Mouse (Mus musculus) midbrain, embryonic 10.5 days (tissue): ENCODE results near the gene Utrn. TPM values are rescaled to one million over a fixed set of nuclear protein-coding genes. Genes with fewer than 3 reads are reported as not detected.

ENCODE experiments used
- DNase-seq: peaks from one replicate; pipeline ENCODE4 v3.0.0-alpha.2; 2017; ENCODE audit warnings: low spot score
- H3K27ac ChIP-seq: fragments of 300-500 bp; sonication (generic); replicated peaks from 2 replicates; pipeline ENCODE4 v1.5.1; 2016; ENCODE audit warnings: mild to moderate bottlenecking
- H3K27me3 ChIP-seq: fragments of 300-500 bp; sonication (generic); 2 replicates; pipeline ENCODE4 v1.6.1; 2016; ENCODE audit warnings: low read depth, mild to moderate bottlenecking; ENCODE audit not compliant: poor library complexity, severe bottlenecking
- H3K36me3 ChIP-seq: fragments of 300-500 bp; sonication (generic); 2 replicates; pipeline ENCODE4 v1.6.1; 2016; ENCODE audit warnings: mild to moderate bottlenecking, moderate library complexity
- H3K4me1 ChIP-seq: fragments of 300-500 bp; sonication (generic); 2 replicates; pipeline ENCODE4 v1.6.1; 2016
- H3K4me3 ChIP-seq: fragments of 300-500 bp; sonication (generic); 2 replicates; pipeline ENCODE4 v1.5.1; 2016; ENCODE audit warnings: mild to moderate bottlenecking, moderate library complexity
- H3K9me3 ChIP-seq: fragments of 300-500 bp; sonication (generic); replicated peaks from 2 replicates; pipeline ENCODE4 v1.6.1; 2016; ENCODE audit warnings: mild to moderate bottlenecking
- WGBS: fragments of 180-500 bp; shearing (Covaris S2); methylation state at CpG from one replicate; pipeline ENCODE4 v1.1.7; 2016; 5-methylcytosine and 5-hydroxymethylcytosine counted together
- polyA plus RNA-seq: library from polyadenylated mRNA; unstranded; fragments of >200 nt; fragmentation: Nextera tagmentation; extraction: Ambion mirVana; gene quantifications from 2 replicates; pipeline ENCODE4 v1.2.1, GENCODE M21; 2016

Utrn gene
- polyA plus RNA-seq, 1 experiment from 2014 or later = 38.8 TPM

DNA sequence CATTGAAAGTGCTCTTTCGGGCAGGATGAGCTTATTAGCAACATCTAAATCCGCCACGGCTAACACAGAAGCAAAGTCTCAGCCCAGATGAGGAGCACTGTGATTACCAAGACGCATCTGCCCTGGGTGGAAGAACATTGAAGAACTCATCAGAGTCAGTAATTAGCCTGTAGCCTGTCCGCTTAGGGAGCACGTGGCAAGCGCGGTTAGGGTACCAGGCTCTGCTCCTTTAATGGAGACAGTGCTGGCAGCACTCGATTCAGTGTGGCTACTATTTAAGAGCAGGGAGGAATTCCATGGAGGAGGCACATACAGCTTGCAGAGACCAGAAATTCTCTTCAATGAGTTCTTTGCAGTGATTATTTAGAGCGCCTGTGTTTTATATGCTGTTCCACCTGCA, 294.4 kb downstream of the Utrn start:
- DNase-seq = no peak
- Histone ChIP-seq H3K27me3 (no peaks in the 10 kb centered on the region), H3K9me3 (no peaks in the 10 kb centered on the region), H3K4me3 (no peak overlapping the region), H3K4me1 (peaks cover 58% of the 10 kb centered on the region), H3K36me3 (no peaks in the 10 kb centered on the region), H3K27ac (no peak overlapping the region)
- WGBS = 47% methylated on average over 10 of the region's 10 CpGs

DNA sequence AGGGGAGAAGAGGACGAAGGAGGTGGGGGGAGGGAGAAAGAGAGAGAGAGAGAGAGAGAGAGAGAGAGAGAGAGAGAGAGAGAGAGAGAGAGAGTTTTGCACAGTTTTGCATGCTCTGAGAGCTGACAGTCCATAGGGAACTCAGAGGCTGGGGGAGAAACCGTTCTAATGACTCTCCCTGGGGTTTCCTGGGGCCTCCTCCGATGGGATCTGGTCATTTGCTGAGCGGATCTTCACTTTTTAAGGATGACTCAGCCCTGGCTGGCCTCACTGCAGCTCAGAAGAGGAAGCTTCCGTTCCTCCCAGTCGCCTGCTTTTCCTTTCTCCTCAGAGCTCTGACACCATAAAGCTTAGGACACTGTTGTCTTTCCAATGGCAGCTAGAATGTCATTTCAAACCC, 295.6 kb downstream of the Utrn start:
- no peaks in the 10 kb centered on the region for H3K36me3 ChIP-seq
- peaks cover 47% of the 10 kb centered on the region for H3K4me1 ChIP-seq
- no peaks in the 10 kb centered on the region for H3K9me3 ChIP-seq
- no peaks in the 10 kb centered on the region for H3K27me3 ChIP-seq
- H3K27ac ChIP-seq = peak overlapping the region; percentile 61
- DNase-seq = no peak
- no peak overlapping the region for H3K4me3 ChIP-seq
- 6% methylated on average over 6 of the region's 6 CpGs for WGBS

DNA sequence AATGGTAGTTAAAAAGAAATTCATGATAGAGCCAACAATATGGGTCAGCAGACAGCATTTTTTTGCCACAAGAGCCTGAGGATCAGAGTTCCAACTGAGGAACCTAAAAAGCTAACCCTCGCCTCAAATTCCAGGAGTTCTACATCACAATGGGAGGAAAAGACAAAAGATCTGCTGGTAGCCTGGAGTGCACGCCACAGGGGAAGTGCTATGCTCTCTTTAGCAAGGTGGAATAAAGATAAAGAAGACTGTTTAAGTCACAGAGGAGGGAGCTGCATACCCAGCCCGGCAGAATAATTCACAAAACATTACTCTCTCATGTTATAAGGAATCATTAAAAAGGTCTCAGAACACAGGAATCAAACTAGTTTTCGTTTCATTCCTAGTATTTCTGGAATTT, 296.4 kb downstream of the Utrn start:
- Histone ChIP-seq H3K4me3 (no peak overlapping the region), H3K9me3 (no peaks in the 10 kb centered on the region), H3K36me3 (no peaks in the 10 kb centered on the region), H3K27me3 (no peaks in the 10 kb centered on the region), H3K27ac (no peak overlapping the region), H3K4me1 (peaks cover 47% of the 10 kb centered on the region)
- WGBS = 6% methylated on average over 4 of the region's 4 CpGs
- DNase-seq = no peak

DNA sequence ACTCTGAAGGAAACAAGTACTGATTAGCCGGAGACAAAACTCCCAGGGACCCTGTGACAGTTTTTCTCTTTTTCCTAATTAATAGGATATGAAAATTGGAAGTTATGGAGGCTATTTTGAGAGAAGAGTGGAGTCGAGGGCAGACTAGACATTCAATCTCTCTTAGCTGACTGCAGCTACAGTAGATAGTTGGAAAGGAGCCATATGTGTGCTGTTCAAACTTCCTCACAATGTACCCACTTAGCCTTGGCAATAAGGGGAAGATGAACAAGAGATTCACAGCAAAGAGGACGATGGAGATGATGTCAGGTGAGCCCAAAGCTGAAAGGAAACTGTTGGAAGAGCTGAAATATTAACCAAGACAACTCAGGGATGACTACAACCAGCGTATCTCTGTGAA, 304.7 kb downstream of the Utrn start:
- H3K36me3 ChIP-seq = no peaks in the 10 kb centered on the region

DNA sequence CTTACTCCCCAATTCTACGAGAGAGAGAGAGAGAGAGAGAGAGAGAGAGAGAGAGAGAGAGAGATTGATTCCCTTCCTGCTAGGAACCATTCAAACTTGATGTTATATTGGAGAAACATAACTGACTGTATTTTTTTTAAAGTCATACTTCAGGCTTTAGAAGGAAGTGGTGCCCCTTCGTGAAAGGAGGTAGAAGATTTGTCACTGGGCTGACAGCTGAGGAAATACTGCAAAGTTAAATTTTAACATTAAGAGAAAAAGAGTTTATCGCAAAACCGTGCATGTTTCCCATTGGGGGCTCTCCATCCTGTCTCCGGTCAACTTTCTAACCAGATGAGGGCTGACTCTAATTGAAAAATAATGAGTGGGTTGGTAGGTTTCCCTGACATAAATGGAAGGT, 310.4 kb downstream of the Utrn start:
- H3K4me3 ChIP-seq = no peak overlapping the region
- no peaks in the 10 kb centered on the region for H3K36me3 ChIP-seq
- no peak for DNase-seq
- WGBS = 89% methylated on average over 5 of the region's 5 CpGs
- no peaks in the 10 kb centered on the region for H3K9me3 ChIP-seq
- H3K27me3 ChIP-seq = no peaks in the 10 kb centered on the region
- no peak overlapping the region for H3K27ac ChIP-seq
- peaks cover 9% of the 10 kb centered on the region for H3K4me1 ChIP-seq

More for the DNA sequence above, 304.7 kb downstream of the Utrn start:
- Histone ChIP-seq H3K4me1 (no peaks in the 10 kb centered on the region), H3K27ac (no peak overlapping the region), H3K27me3 (no peaks in the 10 kb centered on the region), H3K9me3 (no peaks in the 10 kb centered on the region), H3K4me3 (no peak overlapping the region)
- 84% methylated on average over 4 of the region's 4 CpGs for WGBS
- DNase-seq = no peak

DNA sequence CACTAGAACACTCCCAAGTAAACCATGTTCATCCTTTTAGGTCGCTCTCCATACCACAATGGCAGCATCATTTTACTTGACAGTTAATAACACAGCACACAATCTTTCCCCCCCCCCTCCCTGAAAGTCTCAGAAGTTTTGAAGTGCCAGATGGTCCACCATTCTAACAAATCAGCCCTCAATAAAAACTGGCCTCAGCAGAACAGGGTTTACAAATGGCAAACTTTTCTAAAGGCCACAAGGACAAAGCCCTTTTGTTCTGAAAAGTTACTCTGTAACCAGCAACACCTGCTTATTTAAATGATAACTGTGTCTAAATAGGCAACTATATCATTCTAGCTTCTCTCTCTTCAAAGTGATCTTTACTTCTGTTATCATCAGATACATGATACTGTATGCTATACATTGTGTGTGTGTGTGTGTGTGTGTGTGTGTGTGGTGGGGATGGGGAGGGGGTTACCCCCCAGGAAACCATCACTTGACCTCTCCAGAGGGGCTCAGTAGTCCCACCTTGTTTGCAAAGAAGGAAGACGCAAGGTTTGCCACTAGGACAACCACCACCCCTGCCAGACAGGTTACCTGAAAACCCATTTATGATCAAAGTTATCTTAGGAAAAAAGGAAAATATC, 315.0 kb downstream of the Utrn start:
- no peaks in the 10 kb centered on the region for H3K27me3 ChIP-seq
- H3K4me3 ChIP-seq = no peak overlapping the region
- no peaks in the 10 kb centered on the region for H3K9me3 ChIP-seq
- no peak for DNase-seq
- peaks cover 52% of the 10 kb centered on the region for H3K4me1 ChIP-seq
- H3K36me3 ChIP-seq = no peaks in the 10 kb centered on the region
- H3K27ac ChIP-seq = peak overlapping the region; percentile 55; the same call in 1 of the 2 replicates
- WGBS = 71% methylated on average over 2 of the region's 2 CpGs

DNA sequence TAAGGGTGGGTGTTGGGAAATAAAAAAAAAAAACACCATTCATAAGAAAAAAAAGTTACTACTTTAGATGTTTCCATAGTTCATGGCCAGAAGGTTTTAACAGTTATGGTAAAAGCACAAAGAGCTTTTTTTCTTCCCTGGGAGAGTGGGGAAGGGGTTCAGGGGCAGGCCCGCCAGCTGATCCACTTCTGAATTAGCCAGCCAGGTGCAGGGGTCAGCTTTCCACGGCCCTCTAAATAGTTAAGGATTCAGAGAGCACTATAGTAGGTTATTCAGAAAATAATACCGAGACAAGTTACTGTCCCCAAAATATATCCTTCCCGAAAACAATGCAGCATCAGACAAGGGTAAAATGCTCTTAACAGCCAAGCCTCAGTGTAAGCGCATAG, 316.3 kb downstream of the Utrn start:
- WGBS = 50% methylated on average over 5 of the region's 5 CpGs
- Histone ChIP-seq H3K4me3 (no peak overlapping the region), H3K27ac (peak overlapping the region; percentile 53), H3K27me3 (no peaks in the 10 kb centered on the region), H3K36me3 (no peaks in the 10 kb centered on the region), H3K9me3 (no peaks in the 10 kb centered on the region), H3K4me1 (peaks cover 65% of the 10 kb centered on the region)
- DNase-seq = no peak

DNA sequence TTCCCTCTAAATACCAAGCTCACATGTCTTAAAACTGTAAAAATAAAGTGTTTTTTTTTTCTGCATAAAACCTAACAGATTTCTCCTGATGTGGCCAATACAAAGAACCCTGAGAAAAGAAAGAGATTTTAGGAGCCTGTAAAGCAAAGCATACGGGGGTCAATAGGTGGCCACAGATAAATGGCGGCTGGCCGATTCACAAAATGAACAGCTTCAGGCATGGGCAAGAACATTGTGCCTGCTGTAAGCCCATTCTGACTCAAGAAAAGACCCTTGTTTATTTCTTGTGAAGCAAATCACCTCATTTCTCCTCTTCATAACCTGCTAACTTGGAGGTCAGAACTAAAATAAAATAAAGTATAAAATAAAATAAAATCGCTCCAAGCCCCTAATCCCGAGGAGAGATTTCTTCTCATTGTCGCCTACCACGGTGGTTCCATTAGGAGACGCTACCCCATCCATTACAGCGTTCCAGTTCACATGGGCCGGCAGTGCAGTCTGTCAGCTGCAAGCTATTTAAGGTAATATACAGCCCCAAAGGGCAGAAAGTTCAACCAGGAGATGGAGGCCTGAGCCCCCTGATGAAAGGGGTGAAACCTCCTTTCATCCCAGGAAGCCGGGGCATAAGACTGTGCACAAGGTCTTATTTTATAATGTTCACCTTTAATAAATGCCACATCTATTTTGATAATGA, 316.8 kb downstream of the Utrn start:
- 33% methylated on average over 11 of the region's 11 CpGs for WGBS
- H3K27me3 ChIP-seq = no peaks in the 10 kb centered on the region; the same call in 1 of the 2 replicates
- H3K4me3 ChIP-seq = no peak overlapping the region
- peak overlapping the region; percentile 43; the same call in 1 of the 2 replicates for H3K27ac ChIP-seq
- H3K4me1 ChIP-seq = peaks cover 71% of the 10 kb centered on the region
- no peaks in the 10 kb centered on the region for H3K36me3 ChIP-seq
- H3K9me3 ChIP-seq = no peaks in the 10 kb centered on the region
- no peak for DNase-seq

DNA sequence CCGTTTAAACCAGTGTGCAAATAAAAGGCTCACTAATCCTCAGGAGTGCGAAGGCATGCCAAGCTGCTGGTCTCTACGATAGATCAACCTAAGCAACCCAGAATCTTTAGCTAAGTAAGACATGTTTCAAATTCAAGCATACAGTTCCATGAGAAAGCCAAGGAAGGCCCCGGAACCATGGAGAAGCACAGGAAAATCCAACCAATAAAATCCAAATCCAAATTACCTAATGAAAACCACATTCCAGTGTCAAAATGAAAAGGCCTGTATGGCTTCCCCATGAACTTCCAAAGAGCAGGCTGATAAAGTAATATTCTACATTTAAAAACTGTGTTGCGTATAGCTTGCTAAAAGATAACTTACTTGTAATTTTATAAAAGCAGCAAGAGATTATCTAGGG, 317.4 kb downstream of the Utrn start:
- Histone ChIP-seq H3K27me3 (no peaks in the 10 kb centered on the region; the same call in 1 of the 2 replicates), H3K4me1 (peaks cover 76% of the 10 kb centered on the region), H3K27ac (no peak overlapping the region; the same call in 1 of the 2 replicates), H3K9me3 (no peaks in the 10 kb centered on the region), H3K36me3 (no peaks in the 10 kb centered on the region), H3K4me3 (no peak overlapping the region)
- no peak for DNase-seq
- WGBS = 60% methylated on average over 5 of the region's 5 CpGs

DNA sequence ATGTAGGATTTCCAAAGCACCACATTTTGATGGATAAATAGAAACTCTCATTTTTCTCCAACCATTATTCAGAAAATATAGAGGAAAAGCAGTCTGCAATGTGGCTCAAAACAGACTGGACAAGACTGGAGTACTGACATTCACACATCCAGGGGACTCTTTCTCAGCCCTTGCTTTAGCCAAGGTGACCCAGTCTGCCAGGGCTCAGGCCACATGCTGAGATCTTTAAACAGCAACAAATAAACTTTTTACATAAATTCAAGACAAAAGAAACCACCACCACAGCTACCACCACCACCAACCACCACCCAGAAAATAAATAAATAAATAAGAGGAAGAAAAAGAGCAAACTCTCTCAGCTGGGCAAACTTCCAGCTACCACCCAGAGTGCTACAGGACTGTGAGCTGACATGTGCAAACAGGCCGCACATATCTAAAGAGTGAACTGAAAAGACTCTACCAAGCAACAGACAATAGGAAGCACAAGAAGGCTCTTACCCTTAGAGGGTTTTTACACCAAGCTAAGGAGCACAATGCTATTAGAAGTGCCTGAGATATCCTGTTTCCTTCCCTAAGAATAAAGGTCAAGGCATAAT, 319.1 kb downstream of the Utrn start:
- WGBS = 16% methylated on average over 1 of the region's 1 CpGs
- peaks cover 82% of the 10 kb centered on the region for H3K4me1 ChIP-seq
- no peaks in the 10 kb centered on the region for H3K36me3 ChIP-seq
- no peak for DNase-seq
- no peak overlapping the region for H3K27ac ChIP-seq
- H3K9me3 ChIP-seq = no peaks in the 10 kb centered on the region
- H3K4me3 ChIP-seq = no peak overlapping the region
- H3K27me3 ChIP-seq = no peaks in the 10 kb centered on the region; the same call in 1 of the 2 replicates

DNA sequence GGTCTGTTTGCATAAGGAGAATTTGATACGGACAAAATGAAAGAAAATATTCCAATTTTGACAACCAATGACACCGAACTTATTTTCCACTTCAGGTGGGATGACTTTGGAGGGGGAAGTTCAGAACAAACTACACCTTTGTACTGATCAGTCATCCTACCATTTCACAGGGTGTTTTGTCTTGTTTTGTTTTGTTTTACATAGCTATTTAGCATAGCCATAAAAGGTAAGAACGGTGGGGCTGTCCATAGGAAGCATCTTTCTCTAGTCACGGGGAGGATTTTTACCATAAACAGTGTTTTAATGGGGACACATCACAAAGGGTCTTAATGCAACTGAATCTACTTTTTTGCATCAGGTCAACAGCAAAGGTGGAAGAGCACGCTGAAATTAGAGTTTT, 319.9 kb downstream of the Utrn start:
- H3K27me3 ChIP-seq = no peaks in the 10 kb centered on the region; the same call in 1 of the 2 replicates
- no peak for DNase-seq
- H3K4me3 ChIP-seq = no peak overlapping the region
- H3K4me1 ChIP-seq = peaks cover 78% of the 10 kb centered on the region
- H3K36me3 ChIP-seq = no peaks in the 10 kb centered on the region
- WGBS = 16% methylated on average over 5 of the region's 5 CpGs
- no peak overlapping the region for H3K27ac ChIP-seq
- no peaks in the 10 kb centered on the region for H3K9me3 ChIP-seq

DNA sequence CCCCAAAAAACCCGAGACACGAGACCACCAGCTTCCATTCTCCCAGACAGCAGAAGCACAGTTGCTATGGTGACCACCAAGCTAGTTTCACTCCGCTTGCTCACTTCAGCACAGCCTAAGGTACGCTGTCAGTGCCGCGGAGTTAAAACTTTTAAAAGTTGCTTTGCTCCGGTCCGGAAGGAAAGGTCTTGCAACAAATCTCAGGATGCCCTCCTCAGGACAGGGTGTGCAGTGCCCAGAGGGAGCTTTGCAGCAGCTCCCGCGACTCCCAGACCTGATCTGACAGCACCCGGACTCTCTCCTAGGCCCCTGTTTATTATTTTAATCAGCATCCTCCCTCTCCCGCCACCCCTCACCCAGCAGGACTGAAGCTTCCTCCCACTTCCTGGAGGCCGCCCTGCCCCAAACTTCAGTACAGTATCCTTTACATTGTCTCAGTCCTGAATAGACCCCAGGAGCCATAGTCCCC, 320.5 kb downstream of the Utrn start:
- Histone ChIP-seq H3K4me1 (peaks cover 72% of the 10 kb centered on the region), H3K27me3 (no peaks in the 10 kb centered on the region; the same call in 1 of the 2 replicates), H3K9me3 (no peaks in the 10 kb centered on the region), H3K36me3 (no peaks in the 10 kb centered on the region), H3K27ac (peak overlapping the region; percentile 69; the same call in 1 of the 2 replicates), H3K4me3 (peak overlapping the region; percentile 53)
- WGBS = under 1% methylated on average over 13 of the region's 13 CpGs
- DNase-seq = peak; percentile 57
